Mouse (Mus musculus): ENCODE results near the gene Agtr1a.

DNA sequence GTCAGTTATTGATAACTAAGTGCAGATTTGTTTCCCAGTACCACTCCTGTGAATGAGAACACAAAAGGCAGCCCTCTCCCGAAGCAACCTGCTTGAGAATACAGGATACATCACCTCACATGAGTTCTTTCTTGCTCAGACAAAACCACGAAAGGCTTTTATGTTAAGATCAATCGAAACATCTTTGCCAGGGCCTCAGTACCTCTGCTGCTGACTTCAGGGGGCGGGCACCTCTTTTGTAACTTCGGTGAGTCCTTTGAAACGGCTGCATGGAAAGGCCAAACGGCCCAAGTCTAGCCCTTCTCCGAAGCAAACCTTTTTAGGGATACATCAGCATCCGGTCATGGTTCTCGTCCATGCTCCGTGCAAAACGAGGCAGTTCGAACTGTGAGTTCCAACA, 15.7 kb downstream of the Agtr1a start:
- TF ChIP-seq MYOD1 (IDR thresholded peaks at IDR 0.05; ENCODE audit: control insufficient read depth in 1 of 3, insufficient read length in 2 of 3, low read depth in 2 of 3) (no peak), MYOG (IDR thresholded peaks at IDR 0.05; ENCODE audit: control insufficient read depth in 1 of 3, insufficient read depth in 1 of 3, insufficient read length in 2 of 3, low read depth in 2 of 3) (no peak), POLR2A (IDR thresholded peaks at IDR 0.05; ENCODE audit: insufficient read length, low read depth) (no peak), E2F4 (IDR thresholded peaks at IDR 0.05; ENCODE audit: insufficient read depth) (no peak), CEBPB (IDR thresholded peaks at IDR 0.05; ENCODE audit: insufficient read depth, poor library complexity, severe bottlenecking) (no peak), USF1 (IDR thresholded peaks at IDR 0.05; ENCODE audit: low read depth) (no peak), TCF12 (IDR thresholded peaks at IDR 0.05; ENCODE audit: insufficient read depth, poor library complexity, severe bottlenecking) (no peak), REST (IDR thresholded peaks at IDR 0.05; ENCODE audit: insufficient read depth, insufficient read length) (no peak), MAX (IDR thresholded peaks at IDR 0.05; ENCODE audit: low read depth) (no peak), TCF3 (IDR thresholded peaks at IDR 0.05; ENCODE audit: insufficient read length, low read depth) (no peak)

All from myocyte (in vitro differentiated cells).